Mouse (Mus musculus): ENCODE results near the gene Wdr89. TPM values are rescaled to one million over a fixed set of nuclear protein-coding genes. Genes with fewer than 3 reads are reported as not detected.

Wdr89 gene
- total RNA-seq (2012; rRNA removed) (19.0 and 27.6 TPM in 2 replicates), total RNA-seq (2014; rRNA removed) (29.2 and 33.0 TPM in 2 replicates), polyA plus RNA-seq (2012; ENCODE audit: insufficient read length, low read depth) (10.2 and 15.3 TPM in 2 replicates)

DNA sequence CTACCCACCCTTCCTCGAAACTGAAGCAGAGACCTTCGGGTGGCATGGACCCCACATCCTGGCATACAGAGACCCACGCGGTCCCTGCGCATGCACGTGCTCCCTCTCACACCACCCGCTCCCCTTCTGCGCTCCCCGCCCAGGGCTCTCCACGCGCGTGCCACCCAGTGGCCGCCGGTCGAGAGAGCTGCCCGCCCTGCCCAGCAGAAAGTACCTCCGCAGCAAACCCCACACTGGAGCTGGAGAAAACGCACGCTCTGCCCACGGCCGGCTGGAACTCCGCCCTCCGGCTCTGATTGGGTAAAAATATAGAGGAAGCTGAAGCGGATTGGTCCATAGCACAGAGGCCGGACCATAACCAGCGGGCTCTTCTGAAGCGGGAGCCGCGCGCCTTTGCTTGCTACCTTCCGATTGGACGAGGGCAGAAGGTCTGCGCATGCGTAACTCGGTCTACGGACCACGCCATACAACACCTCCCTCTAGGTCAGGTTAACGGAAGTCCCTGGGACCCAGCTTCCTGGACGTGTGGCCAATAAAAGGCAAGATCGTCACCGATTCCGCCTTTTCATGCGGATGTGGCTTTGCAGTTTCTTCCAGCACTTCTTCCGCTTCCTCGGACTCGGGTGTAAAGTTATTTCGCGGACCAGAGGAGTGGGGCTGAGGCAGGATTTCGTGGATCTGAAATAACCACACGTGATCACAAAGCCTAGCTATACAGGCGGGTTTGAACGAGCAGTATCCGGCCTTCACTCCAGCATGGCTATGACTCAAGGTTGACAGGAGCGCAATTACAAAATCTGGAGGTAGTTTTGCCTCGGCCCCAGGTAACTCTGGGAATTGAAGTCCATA, at the start of gene Wdr89:
TSS of gene Wdr89 (minus strand) at position 280 of the 849 bp plus-strand sequence.
- peaks cover 22% of the 10 kb centered on the region for H3K79me2 ChIP-seq (replicated peaks; ENCODE audit: control insufficient read depth, extremely low read depth, insufficient read depth, poor library complexity, severe bottlenecking)
- peak within 1 kb of the TSS; percentile 66 for H3K4me2 ChIP-seq (ENCODE audit: insufficient read depth, low read depth, poor library complexity, severe bottlenecking)
- peak; percentile 100 for DNase-seq (ENCODE audit: extremely low read depth)
- no peaks in the 10 kb centered on the region for H3K9me3 ChIP-seq (replicated peaks; ENCODE audit: low read length)
- H3K4me1 ChIP-seq (ENCODE audit: control insufficient read depth in 1 of 2, insufficient read depth in 2 of 2): peaks cover 5 to 44% of the 10 kb centered on the region in 2 experiments
- no peaks in the 10 kb centered on the region for H3K27me3 ChIP-seq (replicated peaks)
- H3K9ac ChIP-seq (ENCODE audit: insufficient read depth, low read depth): peak within 1 kb of the TSS; percentile 96
- peak within 1 kb of the TSS; percentile 76 to 95 (median 90) for H3K4me3 ChIP-seq (replicated peaks in 1 of 3; ENCODE audit: low read depth in 2 of 3, low read length in 2 of 3, poor library complexity in 1 of 3)
- H3K36me3 ChIP-seq (replicated peaks in 1 of 2; ENCODE audit: control insufficient read depth in 1 of 2, insufficient read depth in 1 of 2, low read length in 1 of 2): peaks cover 0 to 38% of the 10 kb centered on the region in 2 experiments
- in situ Hi-C loops (cut with MboI; ENCODE audit: low pct_ligation_motif_present, low pct_unique_long_range_greater_than_20kb, low sequenced_read_pairs): no loop called here
- dilution Hi-C loops (cut with MboI; ENCODE audit: extremely low pct_ligation_motif_present, extremely low pct_unique_long_range_greater_than_20kb, low sequenced_read_pairs): no loop called here
- peak within 1 kb of the TSS; percentile 58 for H3K27ac ChIP-seq (ENCODE audit: insufficient read depth, low read depth)
- TF ChIP-seq USF1 (IDR thresholded peaks at IDR 0.05; ENCODE audit: low read depth, low read length) (no peak), JUN (IDR thresholded peaks at IDR 0.05; ENCODE audit: insufficient read depth, low read depth, low read length) (no peak), BHLHE40 (IDR thresholded peaks at IDR 0.05; ENCODE audit: low read depth, low read length) (peak; percentile 76), E2F4 (IDR thresholded peaks at IDR 0.05; ENCODE audit: insufficient replicate concordance, low read depth, low read length) (peak; percentile 83; the same call in 1 of the 2 replicates), EP300 (IDR thresholded peaks at IDR 0.05; ENCODE audit: low read length) (no peak), IRF4 (IDR thresholded peaks at IDR 0.05; ENCODE audit: low read depth, low read length) (peak; percentile 27; the same call in 1 of the 2 replicates), NELFE (IDR thresholded peaks at IDR 0.05; ENCODE audit: low read depth, low read length) (peak; percentile 83), PAX5 (IDR thresholded peaks at IDR 0.05; ENCODE audit: low read length) (no peak), MXI1 (IDR thresholded peaks at IDR 0.05; ENCODE audit: low read depth, low read length) (peak; percentile 93), GABPA (IDR thresholded peaks at IDR 0.05; ENCODE audit: insufficient replicate concordance, low read depth, low read length) (peak; percentile 25; the same call in 1 of the 2 replicates), ZMIZ1 (IDR thresholded peaks at IDR 0.05; ENCODE audit: low read depth, low read length) (peak; percentile 77; the same call in 1 of the 2 replicates), CTCF (conservative IDR thresholded peaks at IDR 0.05 in 1 of 2, IDR thresholded peaks at IDR 0.05 in 1 of 2; ENCODE audit: low read depth in 2 of 2, low read length in 2 of 2) (peak in 1 of 2 experiments; percentile 37; a peak in 2 of 4 replicates), RAD21 (IDR thresholded peaks at IDR 0.05; ENCODE audit: low read depth, low read length) (no peak), KAT2A (IDR thresholded peaks at IDR 0.05; ENCODE audit: insufficient replicate concordance, low read length) (peak; percentile 91; the same call in 1 of the 2 replicates), JUND (conservative IDR thresholded peaks at IDR 0.05; ENCODE audit: low read depth, low read length) (peak; percentile 48; the same call in 1 of the 2 replicates), UBTF (IDR thresholded peaks at IDR 0.05; ENCODE audit: low read depth, low read length) (0 out of 2 replicates have a peak, but pooled peaks have one; percentile 35), RCOR1 (conservative IDR thresholded peaks at IDR 0.05; ENCODE audit: low read depth, low read length) (no peak), CHD2 (IDR thresholded peaks at IDR 0.05; ENCODE audit: low read length) (peak; percentile 81), NRF1 (IDR thresholded peaks at IDR 0.05; ENCODE audit: low read depth, low read length) (peak; percentile 100), ZKSCAN1 (IDR thresholded peaks at IDR 0.05; ENCODE audit: borderline replicate concordance, low read depth, low read length) (no peak), USF2 (conservative IDR thresholded peaks at IDR 0.05; ENCODE audit: low read depth, low read length) (no peak; the same call in 1 of the 2 replicates), POLR2A (IDR thresholded peaks at IDR 0.05; ENCODE audit: low read depth, low read length) (peak; percentile 95), MAX (IDR thresholded peaks at IDR 0.05; ENCODE audit: low read length) (peak; percentile 90), TCF12 (IDR thresholded peaks at IDR 0.05; ENCODE audit: low read depth, low read length) (peak; percentile 80), TBP (conservative IDR thresholded peaks at IDR 0.05; ENCODE audit: low read depth, low read length) (peak; percentile 81), MYC (IDR thresholded peaks at IDR 0.05; ENCODE audit: low read depth, low read length) (peak; percentile 83), MEF2A (IDR thresholded peaks at IDR 0.05; ENCODE audit: borderline replicate concordance, low read depth, low read length) (peak; percentile 52), ZC3H11A (IDR thresholded peaks at IDR 0.05; ENCODE audit: low read depth, low read length) (no peak), POLR2AphosphoS2 (IDR thresholded peaks at IDR 0.05; ENCODE audit: low read depth, low read length) (peak; percentile 94), ETS1 (conservative IDR thresholded peaks at IDR 0.05; ENCODE audit: low read depth, low read length) (0 out of 2 replicates have a peak, but pooled peaks have one; percentile 6), HCFC1 (IDR thresholded peaks at IDR 0.05; ENCODE audit: low read depth, low read length) (peak; percentile 91), SIN3A (IDR thresholded peaks at IDR 0.05; ENCODE audit: low read length) (peak; percentile 93), MAZ (IDR thresholded peaks at IDR 0.05; ENCODE audit: low read depth, low read length) (0 out of 2 replicates have a peak, but pooled peaks have one; percentile 56), MAFK (IDR thresholded peaks at IDR 0.05; ENCODE audit: insufficient replicate concordance, low read length) (0 out of 2 replicates have a peak, but pooled peaks have one; percentile 8), CHD1 (IDR thresholded peaks at IDR 0.05; ENCODE audit: low read depth, low read length) (no peak), ELF1 (IDR thresholded peaks at IDR 0.05; ENCODE audit: low read depth, low read length) (peak; percentile 99), ZNF384 (IDR thresholded peaks at IDR 0.05; ENCODE audit: low read depth, low read length) (no peak)

Measured in CH12.LX (cell line).